Mouse (Mus musculus) megakaryocyte, embryonic 14.5 days (primary cell): Measurements from ENCODE around the gene Gata3. TPM values are rescaled to one million over a fixed set of nuclear protein-coding genes. Genes with fewer than 3 reads are reported as not detected.

ENCODE experiments used
- H3K27me3 ChIP-seq: replicated peaks from 2 replicates; pipeline ENCODE3; 2012; ENCODE audit warnings: inconsistent platforms
- H3K36me3 ChIP-seq: replicated peaks from 2 replicates; pipeline ENCODE3; 2012; ENCODE audit warnings: low read length, inconsistent platforms, mixed read lengths
- H3K4me1 ChIP-seq: 2 replicates; pipeline ENCODE4 v1.6.1; 2012; ENCODE audit warnings: inconsistent platforms
- H3K4me3 ChIP-seq: replicated peaks from 2 replicates; pipeline ENCODE3; 2012; ENCODE audit warnings: moderate library complexity, mild to moderate bottlenecking, inconsistent platforms
- H3K9me3 ChIP-seq: 2 replicates; pipeline ENCODE4 v1.6.1; 2012; ENCODE audit warnings: inconsistent platforms
- FLI1 ChIP-seq: IDR thresholded peaks from 2 replicates; pipeline ENCODE4 v1.6.1; 2012; ENCODE audit warnings: low read length, inconsistent platforms, mixed read lengths
- GATA1 ChIP-seq: IDR thresholded peaks from 3 replicates; pipeline ENCODE4 v1.6.1; 2012; ENCODE audit warnings: mixed read lengths, low read length, inconsistent platforms, borderline replicate concordance
- polyA plus RNA-seq: library from polyadenylated mRNA; stranded (reverse); fragments of >175 nt; gene quantifications from 2 replicates; pipeline ENCODE4 v1.2.3, GENCODE M21; 2012; ENCODE audit warnings: low replicate concordance; ENCODE audit not compliant: insufficient read depth

Gata3 gene
- polyA plus RNA-seq, 1 experiment: 0.36 TPM

DNA sequence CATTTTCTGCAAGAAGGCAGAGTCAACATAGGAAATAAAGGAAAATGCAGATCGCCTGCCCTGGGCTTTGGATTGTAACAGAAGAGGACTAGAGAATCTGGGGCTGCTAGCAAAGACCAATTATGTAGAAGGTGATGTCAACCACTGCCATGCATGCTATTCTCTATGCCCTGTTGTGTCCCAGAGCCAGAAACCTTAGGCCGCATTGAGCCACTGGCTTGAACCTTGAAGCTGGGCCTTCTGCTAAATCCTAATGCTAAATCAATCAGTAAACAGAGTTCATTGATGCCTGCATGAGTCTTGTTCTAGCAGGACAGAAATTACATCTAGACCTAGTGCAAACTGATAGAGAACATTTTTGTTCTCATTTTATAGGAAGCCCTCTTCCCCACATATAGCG, 3.8 kb downstream of the Gata3 start:
- H3K9me3 ChIP-seq: no peaks in the 10 kb centered on the region
- H3K4me3 ChIP-seq: no peak overlapping the region
- no peaks in the 10 kb centered on the region for H3K36me3 ChIP-seq
- peaks cover 73% of the 10 kb centered on the region for H3K4me1 ChIP-seq
- peaks cover 96% of the 10 kb centered on the region for H3K27me3 ChIP-seq
- TF ChIP-seq FLI1 (no peak), GATA1 (no peak)

DNA sequence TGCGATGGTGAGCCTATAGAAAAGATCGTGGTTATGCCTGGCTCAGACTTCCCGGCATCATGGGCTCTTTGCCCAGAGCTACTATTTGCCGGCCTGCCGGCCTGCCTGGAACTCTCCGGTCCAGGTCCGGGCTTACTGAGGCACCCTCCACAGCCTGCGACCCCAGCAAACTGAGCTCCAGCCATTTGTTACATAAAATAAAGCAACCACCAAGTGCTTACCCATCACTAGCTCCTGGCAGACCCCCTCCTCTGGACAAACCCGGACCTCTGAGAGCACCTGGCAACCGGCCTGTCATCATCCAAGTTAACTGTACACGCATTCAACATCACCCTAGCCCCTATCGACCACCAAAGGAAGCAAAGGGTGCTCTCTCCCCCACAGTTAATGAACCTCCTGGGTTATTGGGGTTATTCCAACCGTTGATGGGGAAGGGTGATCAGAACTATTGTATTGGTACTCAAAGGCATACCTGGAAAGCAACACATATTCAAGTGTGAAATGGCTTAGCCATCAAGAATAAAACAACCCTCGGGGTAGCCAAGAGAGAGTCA, 4.5 kb downstream of the Gata3 start:
- Histone ChIP-seq H3K9me3 (no peaks in the 10 kb centered on the region), H3K4me3 (no peak overlapping the region), H3K36me3 (no peaks in the 10 kb centered on the region), H3K4me1 (peaks cover 71% of the 10 kb centered on the region), H3K27me3 (peaks cover 97% of the 10 kb centered on the region)
- no peak for TF ChIP-seq FLI1
- no peak for TF ChIP-seq GATA1

DNA sequence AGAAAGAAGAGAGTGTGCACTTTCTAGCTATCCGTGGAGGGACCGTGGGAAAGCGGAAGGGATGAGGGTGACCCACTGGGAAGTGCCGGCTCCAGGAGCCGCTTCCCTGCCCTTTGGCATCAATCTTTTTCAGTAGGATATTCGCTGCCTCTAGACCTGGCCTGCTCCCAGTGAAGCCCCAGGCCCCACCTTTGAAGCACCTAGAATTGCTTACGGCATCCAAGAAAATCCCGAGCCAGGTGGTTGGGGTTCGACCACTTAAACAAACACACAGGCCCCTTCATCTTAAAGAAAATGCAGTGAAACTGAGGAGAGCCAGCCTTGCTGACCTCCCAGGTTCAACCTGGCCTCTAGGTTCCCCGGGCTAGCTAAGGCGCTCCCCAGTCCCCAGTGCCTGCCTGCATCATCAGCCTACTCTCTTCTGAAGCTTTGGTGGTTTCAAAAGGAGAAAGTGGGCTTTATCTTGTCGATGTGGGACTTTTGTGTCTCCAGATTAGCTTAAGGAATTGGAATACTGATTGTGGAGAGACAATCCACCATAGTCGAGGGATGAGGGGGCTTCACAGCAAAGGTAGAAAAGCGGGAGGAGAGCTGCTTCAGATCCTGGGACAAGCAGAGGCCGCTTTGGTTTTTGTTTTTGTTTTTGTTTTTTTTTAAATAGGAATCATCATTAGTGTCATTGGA, 5.2 kb downstream of the Gata3 start:
- Histone ChIP-seq H3K4me3 (no peak overlapping the region), H3K27me3 (peaks cover 97% of the 10 kb centered on the region)

DNA sequence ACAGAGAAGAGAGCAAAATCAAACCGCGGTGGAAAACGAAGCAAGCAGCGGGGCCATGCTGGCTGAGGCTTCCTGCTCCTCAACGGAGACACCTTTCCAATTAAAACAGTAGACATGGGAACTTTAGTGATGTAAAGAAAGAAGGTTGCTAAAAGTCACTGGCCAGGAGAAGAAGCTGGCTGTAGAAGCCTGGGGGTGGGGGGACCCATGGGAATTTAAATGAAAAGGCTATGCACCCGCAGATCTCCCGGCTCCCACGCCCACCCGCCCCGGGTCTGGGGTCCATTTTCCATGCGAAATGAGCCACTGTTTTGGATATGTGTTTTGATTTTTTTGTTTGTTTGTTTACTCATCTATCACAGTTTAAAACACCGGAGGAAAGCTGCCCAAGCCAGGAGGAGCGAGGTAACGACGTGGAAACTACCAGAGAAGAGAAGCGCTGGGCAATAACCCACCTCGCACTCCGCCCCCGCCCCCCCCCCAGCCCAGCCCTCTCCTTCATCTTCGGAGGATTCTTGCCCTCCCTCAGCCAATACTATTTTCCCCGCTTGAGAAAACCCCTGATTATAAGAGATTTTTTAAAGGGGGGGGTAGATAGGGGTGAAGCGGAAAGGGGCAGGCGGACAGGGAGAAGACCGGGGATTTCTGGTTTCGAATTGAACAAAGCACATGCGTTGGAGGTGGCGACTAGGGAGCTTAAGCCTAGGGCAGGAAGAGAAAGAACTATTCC, 5.9 kb downstream of the Gata3 start:
- TF ChIP-seq FLI1 (no peak), GATA1 (no peak)
- no peaks in the 10 kb centered on the region for H3K36me3 ChIP-seq
- peaks cover 97% of the 10 kb centered on the region for H3K27me3 ChIP-seq
- no peaks in the 10 kb centered on the region for H3K9me3 ChIP-seq
- peak overlapping the region; percentile 11 for H3K4me3 ChIP-seq
- peaks cover 71% of the 10 kb centered on the region for H3K4me1 ChIP-seq

More for the DNA sequence above, 5.2 kb downstream of the Gata3 start:
- Histone ChIP-seq H3K36me3 (no peaks in the 10 kb centered on the region), H3K9me3 (no peaks in the 10 kb centered on the region), H3K4me1 (peaks cover 71% of the 10 kb centered on the region)
- TF ChIP-seq GATA1 (no peak), FLI1 (no peak)

DNA sequence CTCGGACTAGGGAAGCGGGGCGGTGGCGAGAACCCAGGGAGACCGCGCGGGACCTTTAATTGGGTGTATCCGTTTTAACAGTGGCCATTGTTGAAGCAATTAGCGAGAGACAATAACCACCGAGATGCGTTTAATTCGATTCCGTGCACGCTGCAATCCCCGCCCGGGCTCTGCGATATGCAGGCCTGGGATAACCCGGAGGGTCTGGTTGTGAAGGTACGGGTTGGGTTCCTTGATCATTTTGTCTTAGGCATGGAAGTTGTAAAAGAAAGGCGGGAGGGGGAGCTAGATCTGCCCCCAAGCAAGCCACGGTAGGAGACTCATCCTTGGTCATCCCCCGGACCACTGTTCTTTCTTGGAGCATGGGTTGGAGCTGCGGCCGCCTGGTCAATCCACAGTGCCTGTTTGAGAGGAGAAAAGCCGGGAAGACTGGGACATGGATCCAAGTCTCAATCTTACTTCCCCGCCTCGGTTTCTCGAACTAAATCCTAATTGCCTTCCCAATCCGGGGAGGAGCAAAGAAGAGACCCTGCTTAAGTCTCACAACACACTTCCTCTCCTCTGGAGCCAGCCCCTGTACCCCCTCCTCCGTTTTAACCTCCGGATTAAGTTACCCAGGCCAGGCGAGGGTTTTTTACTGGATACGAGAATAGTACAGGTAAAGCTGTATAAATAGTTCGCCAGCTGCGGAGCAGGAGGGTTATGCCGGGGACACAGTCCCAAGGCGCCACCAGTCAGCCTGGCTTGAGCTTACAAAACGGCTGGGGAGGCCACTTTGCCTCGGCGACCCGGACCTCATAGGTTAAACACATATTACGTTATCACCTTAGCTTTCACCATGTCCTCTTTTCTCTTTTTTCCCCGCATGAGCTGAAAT, 6.7 kb downstream of the Gata3 start:
- no peaks in the 10 kb centered on the region for H3K9me3 ChIP-seq
- no peak for TF ChIP-seq GATA1
- no peak for TF ChIP-seq FLI1
- peaks cover 74% of the 10 kb centered on the region for H3K4me1 ChIP-seq
- peak overlapping the region; percentile 83 for H3K4me3 ChIP-seq
- peaks cover 98% of the 10 kb centered on the region for H3K27me3 ChIP-seq
- H3K36me3 ChIP-seq: no peaks in the 10 kb centered on the region

DNA sequence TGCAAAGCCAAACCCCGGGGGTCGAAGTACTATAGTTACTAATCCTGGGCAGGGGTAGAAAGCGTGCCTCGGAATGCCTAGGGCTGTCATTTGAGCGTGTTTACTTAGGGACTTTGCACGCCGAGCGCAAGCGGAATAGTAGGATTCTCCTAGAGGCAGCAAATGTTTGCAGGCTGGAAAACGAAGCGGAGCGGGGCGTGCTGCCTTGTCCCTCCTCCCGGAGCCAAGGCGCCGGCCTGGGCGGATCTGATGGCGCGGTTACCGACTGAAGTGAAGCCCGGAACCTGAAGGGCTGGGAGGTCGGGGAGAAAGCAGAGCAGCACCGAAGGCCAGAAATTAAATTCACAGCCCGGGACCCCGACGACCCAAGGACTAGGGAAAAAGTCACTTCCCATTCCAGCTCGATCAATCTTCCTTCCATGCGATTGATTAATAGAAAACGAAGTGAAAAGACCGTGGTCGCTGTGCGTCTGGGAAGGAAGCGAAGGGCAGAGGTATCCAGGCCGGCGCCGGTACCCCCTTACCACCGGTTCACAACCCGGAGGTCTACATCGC, 7.4 kb downstream of the Gata3 start:
- TF ChIP-seq FLI1 (no peak), GATA1 (no peak)
- no peaks in the 10 kb centered on the region for H3K36me3 ChIP-seq
- H3K4me3 ChIP-seq: peak overlapping the region; percentile 83
- H3K9me3 ChIP-seq: peaks cover under 1% of the 10 kb centered on the region; the same call in 1 of the 2 replicates
- peaks cover 74% of the 10 kb centered on the region for H3K4me1 ChIP-seq
- peaks cover 97% of the 10 kb centered on the region for H3K27me3 ChIP-seq

DNA sequence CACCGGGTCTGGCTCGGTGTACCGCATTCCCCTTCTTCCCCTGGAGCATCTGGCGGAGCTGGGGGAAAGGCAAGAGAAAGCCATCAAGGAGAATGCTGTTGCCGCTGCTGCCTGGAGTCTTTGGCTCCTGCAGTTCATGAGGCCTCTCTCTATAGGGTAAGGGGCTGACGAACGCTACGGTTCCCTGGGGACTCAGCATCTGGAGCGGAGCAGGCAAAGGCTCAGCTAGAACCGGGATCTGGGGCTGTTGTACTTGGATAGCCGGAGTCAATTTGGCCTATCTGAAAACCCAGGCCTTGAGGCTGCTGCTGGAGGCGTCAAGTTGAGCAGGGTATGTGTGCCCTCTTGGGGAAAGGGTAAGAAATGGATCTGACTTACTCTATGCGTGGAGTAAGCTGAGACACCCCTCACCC, 8.2 kb downstream of the Gata3 start:
- peaks cover 98% of the 10 kb centered on the region for H3K27me3 ChIP-seq
- H3K9me3 ChIP-seq: peaks cover 3% of the 10 kb centered on the region; the same call in 1 of the 2 replicates
- H3K36me3 ChIP-seq: no peaks in the 10 kb centered on the region
- peaks cover 78% of the 10 kb centered on the region for H3K4me1 ChIP-seq
- TF ChIP-seq GATA1 (no peak), FLI1 (no peak)
- H3K4me3 ChIP-seq: no peak overlapping the region

DNA sequence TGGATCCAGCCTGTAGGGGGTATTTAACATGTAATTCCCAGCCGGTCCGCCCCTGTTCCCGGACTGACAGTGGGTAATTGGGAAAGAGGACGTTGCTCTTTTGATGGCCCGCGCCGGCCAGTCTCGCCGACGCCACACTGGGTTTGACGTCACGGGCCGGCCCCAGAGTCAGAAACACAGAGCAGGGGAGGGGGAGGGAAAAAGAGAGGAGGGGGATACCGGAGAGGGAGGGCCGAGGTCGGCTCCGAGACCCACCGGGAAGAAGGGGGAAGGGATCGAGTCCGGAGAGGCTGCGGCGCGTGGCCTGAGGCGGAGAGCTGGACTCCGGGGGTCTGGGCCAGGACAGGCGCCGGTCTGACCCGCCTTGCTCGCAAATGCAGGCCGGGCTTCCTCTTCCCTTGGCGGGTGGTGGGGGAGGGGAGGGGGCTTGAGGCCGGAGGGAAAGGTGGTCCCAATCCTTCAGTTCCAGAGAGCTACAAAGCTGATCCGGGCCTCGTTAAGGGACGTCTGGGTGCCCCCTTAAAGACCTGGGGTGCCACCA, 8.7 kb downstream of the Gata3 start, which contains the start of gene 4930412O13Rik:
Gene 4930412O13Rik (plus strand): TSS at position 202 of the 541 bp plus-strand sequence.
- Histone ChIP-seq H3K4me3 (peak within 1 kb of the TSS; percentile 92), H3K27me3 (peaks cover 98% of the 10 kb centered on the region), H3K4me1 (peaks cover 78% of the 10 kb centered on the region), H3K36me3 (no peaks in the 10 kb centered on the region), H3K9me3 (peaks cover 3% of the 10 kb centered on the region; the same call in 1 of the 2 replicates)
- TF ChIP-seq GATA1 (no peak), FLI1 (no peak)

DNA sequence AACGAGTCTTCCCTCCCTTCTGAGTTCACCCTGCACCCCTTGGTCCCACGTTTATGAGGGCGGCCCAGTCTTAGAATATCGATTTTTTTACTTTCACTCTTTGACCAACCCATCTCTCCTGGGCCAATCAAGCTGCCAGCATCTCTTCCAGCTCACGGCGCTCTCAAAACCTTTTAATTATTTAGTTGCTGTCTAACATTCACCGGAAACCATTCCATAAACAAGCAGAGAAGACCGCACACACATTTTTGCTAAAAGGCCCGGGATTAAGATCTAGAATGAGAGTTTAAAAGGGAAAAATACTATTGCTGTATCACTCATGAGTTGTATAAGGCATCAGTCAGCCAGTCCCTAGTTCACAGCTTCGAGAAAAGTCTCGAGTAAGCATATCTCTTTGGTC, 9.6 kb downstream of the Gata3 start:
- no peak for TF ChIP-seq FLI1
- no peak for TF ChIP-seq GATA1
- H3K9me3 ChIP-seq: peaks cover 3% of the 10 kb centered on the region; the same call in 1 of the 2 replicates
- peaks cover 78% of the 10 kb centered on the region for H3K4me1 ChIP-seq
- no peaks in the 10 kb centered on the region for H3K36me3 ChIP-seq
- H3K4me3 ChIP-seq: peak overlapping the region; percentile 92
- H3K27me3 ChIP-seq: peaks cover 98% of the 10 kb centered on the region
